Mouse (Mus musculus) megakaryocyte, embryonic 14.5 days (primary cell): ENCODE measurements around the gene Btbd8. TPM values are rescaled to one million over a fixed set of nuclear protein-coding genes. Genes with fewer than 3 reads are reported as not detected.

Source experiments
- H3K27me3 ChIP-seq: replicated peaks from 2 replicates; pipeline ENCODE3; 2012; ENCODE audit warnings: inconsistent platforms
- H3K36me3 ChIP-seq: replicated peaks from 2 replicates; pipeline ENCODE3; 2012; ENCODE audit warnings: low read length, inconsistent platforms, mixed read lengths
- H3K4me1 ChIP-seq: 2 replicates; pipeline ENCODE4 v1.6.1; 2012; ENCODE audit warnings: inconsistent platforms
- H3K4me3 ChIP-seq: replicated peaks from 2 replicates; pipeline ENCODE3; 2012; ENCODE audit warnings: moderate library complexity, mild to moderate bottlenecking, inconsistent platforms
- H3K9me3 ChIP-seq: 2 replicates; pipeline ENCODE4 v1.6.1; 2012; ENCODE audit warnings: inconsistent platforms
- FLI1 ChIP-seq: IDR thresholded peaks from 2 replicates; pipeline ENCODE4 v1.6.1; 2012; ENCODE audit warnings: low read length, inconsistent platforms, mixed read lengths
- GATA1 ChIP-seq: IDR thresholded peaks from 3 replicates; pipeline ENCODE4 v1.6.1; 2012; ENCODE audit warnings: mixed read lengths, low read length, inconsistent platforms, borderline replicate concordance
- polyA plus RNA-seq: library from polyadenylated mRNA; stranded (reverse); fragments of >175 nt; gene quantifications from 2 replicates; pipeline ENCODE4 v1.2.3, GENCODE M21; 2012; ENCODE audit warnings: low replicate concordance; ENCODE audit not compliant: insufficient read depth

The Btbd8 gene
- polyA plus RNA-seq, 1 experiment, result 0.10 TPM

DNA sequence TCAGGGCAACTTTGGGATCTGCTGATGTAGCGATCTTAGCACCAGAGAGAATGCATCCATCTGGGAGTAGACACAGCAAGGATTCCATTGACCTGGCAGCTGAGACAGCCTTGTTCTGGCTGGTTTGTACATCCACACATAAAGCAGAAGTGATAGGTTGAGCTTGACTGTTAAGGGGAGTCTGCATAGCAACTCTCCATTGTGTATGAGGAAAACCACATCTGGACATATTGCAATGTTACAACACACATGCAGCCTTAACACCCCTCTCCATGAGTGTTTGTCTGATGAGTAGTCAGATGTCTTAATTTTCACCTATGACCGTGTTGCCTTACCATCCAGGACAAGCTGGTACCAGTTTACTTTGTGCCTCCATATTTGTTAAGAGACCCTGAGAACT lies 54.7 kb downstream of the Btbd8 start:
- H3K9me3 ChIP-seq, result peaks cover 5% of the 10 kb centered on the region
- H3K36me3 ChIP-seq, result peaks cover 30% of the 10 kb centered on the region
- TF ChIP-seq FLI1 (no peak), GATA1 (no peak)
- peaks cover 17% of the 10 kb centered on the region for H3K4me1 ChIP-seq
- H3K27me3 ChIP-seq, result no peaks in the 10 kb centered on the region
- no peak overlapping the region for H3K4me3 ChIP-seq

DNA sequence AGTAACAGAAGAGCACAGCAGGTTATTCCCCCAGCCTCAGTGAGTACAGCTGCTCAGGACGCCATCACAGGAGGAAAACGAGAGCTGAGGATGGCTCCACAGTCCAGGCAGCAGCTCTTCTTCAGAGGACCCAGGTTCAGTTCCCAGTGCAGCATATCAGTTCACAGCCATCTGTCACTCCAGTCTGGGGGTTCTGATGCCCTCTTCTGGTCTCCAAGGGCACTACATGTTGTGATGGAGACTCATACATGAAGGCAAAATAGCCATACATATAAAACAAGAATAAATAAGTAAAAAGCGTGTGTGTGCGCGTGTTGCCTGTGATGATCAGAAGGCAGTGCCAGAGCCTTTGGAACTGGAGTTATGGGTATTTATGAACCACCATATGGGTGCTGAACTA lies 57.0 kb downstream of the Btbd8 start:
- TF ChIP-seq GATA1 (no peak), FLI1 (no peak)

DNA sequence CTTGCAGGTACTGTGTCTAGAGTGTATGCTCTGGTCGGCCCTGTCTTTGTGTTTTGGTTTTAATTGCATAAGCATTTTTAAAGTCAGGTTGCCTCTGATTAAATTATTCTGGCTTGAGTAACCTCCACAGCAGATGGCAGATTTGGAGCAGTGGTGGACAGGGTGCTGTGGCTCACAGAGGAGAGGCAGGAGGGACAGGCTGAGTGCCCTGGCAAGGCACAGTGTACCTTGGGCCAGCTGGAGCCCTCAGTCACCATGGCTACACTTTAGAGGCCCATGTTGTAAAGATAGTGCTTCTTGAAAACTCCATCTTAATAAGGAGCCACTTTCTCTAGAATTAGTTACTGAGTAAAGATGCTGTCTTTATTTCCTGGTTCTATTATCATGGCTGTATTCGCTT lies 58.2 kb downstream of the Btbd8 start:
- peaks cover 30% of the 10 kb centered on the region for H3K36me3 ChIP-seq
- peaks cover 5% of the 10 kb centered on the region for H3K9me3 ChIP-seq
- H3K4me1 ChIP-seq, result peaks cover 17% of the 10 kb centered on the region
- H3K4me3 ChIP-seq, result no peak overlapping the region
- no peaks in the 10 kb centered on the region for H3K27me3 ChIP-seq
- TF ChIP-seq FLI1 (no peak), GATA1 (no peak)

More for the DNA sequence above, 57.0 kb downstream of the Btbd8 start:
- H3K4me3 ChIP-seq, result no peak overlapping the region
- peaks cover 30% of the 10 kb centered on the region for H3K36me3 ChIP-seq
- peaks cover 17% of the 10 kb centered on the region for H3K4me1 ChIP-seq
- H3K9me3 ChIP-seq, result peaks cover 5% of the 10 kb centered on the region
- H3K27me3 ChIP-seq, result no peaks in the 10 kb centered on the region

DNA sequence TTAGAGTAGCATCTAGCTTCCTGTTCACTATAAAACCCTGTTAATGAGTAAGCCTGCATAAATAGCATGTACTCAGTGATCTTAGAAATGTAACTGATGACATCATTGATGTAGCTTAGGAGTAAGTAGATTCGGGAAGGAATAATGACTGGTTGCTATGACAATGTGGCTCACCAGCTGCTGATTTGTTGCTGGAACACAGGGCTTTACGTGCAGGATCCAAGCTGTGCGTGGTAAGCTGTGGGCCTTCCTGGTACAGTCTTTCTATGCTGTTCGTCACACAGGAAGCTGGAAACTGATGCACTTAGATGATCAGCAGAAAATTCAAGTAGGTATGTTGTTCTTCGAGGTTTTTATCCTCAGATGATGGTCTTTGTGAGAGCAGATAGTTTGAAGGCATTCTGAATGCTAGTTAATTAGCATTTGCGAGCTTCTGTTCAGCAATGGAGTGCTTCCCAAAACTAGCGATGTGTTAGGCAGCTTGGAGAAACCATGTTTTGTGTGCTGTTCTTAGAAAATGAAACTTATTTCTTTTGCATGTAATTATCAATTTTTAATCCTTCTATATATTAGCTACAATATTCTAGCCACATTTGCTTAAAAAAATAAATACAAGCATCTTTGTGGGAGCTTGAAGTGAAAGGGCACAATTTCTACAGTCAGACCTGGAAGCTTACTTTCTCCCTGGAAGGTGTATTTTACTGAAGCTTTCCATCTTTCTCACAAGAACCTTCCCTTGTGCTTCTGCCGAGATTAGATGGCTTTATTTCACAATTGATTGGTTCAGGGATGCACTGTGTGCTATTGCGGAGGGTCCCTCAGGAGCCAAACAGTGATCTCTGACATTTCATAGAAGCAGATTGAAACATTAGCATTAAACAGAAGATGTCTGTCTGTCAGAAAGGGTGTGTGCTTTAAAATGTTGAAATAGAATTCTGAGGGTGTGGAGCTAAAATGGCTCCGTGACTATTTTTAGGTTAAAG lies 60.0 kb downstream of the Btbd8 start:
- Histone ChIP-seq H3K27me3 (no peaks in the 10 kb centered on the region), H3K36me3 (peaks cover 21% of the 10 kb centered on the region), H3K4me1 (peaks cover 10% of the 10 kb centered on the region), H3K4me3 (no peak overlapping the region), H3K9me3 (peaks cover 5% of the 10 kb centered on the region)
- TF ChIP-seq FLI1 (no peak), GATA1 (no peak)

DNA sequence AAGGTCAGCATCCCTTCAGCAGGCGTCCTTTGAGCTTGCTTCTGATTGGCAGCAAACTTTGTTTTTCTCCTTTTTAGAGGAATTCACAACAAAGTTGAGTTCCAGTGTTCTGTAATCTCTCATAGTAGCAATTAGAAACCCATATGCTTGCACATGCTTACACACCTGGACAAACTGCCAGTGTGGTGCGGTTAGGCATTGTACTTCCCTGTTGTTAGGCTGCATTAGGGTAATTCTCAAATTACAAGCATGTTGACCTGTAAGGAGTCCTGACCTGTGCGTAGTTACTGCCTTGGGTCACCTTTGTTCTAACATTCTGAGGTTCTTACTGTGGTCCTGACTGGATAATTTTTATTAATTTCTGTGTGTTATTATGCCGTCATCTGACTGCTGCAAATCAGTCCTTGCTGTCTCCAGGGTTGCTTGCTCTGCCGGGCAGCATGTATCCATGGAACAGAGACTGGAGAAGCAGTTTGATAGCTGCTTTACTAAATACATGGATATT lies 61.1 kb downstream of the Btbd8 start:
- H3K4me3 ChIP-seq, result no peak overlapping the region
- no peaks in the 10 kb centered on the region for H3K27me3 ChIP-seq
- TF ChIP-seq GATA1 (no peak), FLI1 (no peak)
- peaks cover under 1% of the 10 kb centered on the region; the same call in 1 of the 2 replicates for H3K4me1 ChIP-seq
- peaks cover 21% of the 10 kb centered on the region for H3K36me3 ChIP-seq
- H3K9me3 ChIP-seq, result peaks cover 5% of the 10 kb centered on the region

DNA sequence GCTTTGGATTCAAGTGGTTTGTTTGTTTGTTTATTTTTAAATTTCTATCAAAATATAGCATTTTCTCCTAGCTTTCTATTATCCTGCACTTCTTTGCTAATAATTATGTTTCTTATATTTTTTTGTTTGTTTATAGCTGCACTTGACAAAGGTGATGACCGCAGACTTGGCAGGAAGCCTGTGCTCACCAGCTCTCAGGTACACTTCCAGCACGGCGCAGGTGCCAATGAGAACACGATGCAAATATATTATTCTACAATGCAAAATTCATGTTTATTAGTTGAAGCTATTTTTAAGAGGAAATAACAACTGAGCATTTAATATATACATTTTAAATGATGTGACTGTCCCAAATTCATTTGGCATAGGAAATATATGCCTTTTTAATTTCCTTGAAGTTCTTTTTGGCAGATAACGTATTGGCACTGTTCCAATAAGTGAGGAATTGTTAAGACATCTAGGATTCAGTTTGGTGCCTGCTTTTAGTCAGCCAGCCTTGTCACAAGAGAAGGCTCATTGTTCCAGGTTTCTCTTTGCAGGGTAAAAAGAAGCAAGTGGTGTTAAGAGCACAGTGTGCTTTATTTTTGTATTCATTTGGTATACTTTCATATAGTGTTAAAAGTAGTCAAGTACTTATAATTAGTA lies 62.2 kb downstream of the Btbd8 start:
- Histone ChIP-seq H3K27me3 (no peaks in the 10 kb centered on the region), H3K4me3 (no peak overlapping the region), H3K4me1 (no peaks in the 10 kb centered on the region), H3K36me3 (peaks cover 19% of the 10 kb centered on the region), H3K9me3 (no peaks in the 10 kb centered on the region)
- TF ChIP-seq GATA1 (no peak), FLI1 (no peak)

DNA sequence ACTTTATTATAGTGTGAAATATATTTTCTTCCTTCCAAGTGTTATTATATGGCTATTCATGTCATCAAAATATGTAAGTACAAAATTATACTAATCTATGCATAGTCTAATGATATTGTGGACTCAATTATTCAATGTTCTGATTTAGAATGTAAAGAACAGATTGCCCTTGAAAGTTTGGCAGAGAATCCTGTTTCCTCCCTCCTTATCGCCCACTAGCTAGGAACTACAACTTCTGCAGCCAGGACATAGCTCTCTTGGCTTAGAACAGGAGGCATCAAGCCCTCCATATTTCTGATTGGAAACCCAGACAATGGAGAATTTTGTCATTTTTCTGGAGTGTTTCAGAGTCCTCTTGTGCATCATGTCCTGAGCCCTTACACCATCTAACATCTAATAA lies 62.9 kb downstream of the Btbd8 start:
- no peaks in the 10 kb centered on the region for H3K27me3 ChIP-seq
- H3K4me1 ChIP-seq, result no peaks in the 10 kb centered on the region
- H3K4me3 ChIP-seq, result no peak overlapping the region
- TF ChIP-seq FLI1, result no peak
- no peak for TF ChIP-seq GATA1
- no peaks in the 10 kb centered on the region for H3K9me3 ChIP-seq
- H3K36me3 ChIP-seq, result peaks cover 27% of the 10 kb centered on the region

DNA sequence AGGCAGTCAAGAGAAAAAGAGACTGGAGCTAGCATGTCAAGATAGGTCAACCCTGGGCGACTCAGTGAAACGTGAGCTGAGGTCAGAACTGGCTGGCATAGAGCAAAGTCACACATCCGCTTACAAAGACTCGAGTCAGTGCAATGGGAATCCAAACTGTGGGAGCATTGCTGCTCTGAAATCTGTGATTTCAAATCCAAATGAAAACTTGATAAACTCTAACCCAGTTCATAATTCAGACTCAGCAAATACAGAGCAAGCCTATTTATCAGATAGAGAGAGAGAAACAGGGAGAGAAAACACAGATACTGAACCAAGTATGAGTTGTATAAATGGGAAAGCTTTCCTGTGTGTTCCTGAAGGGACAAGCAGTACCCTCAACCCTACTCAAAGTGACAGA lies 69.5 kb downstream of the Btbd8 start, which contains the start of gene Gm42669:
Gene Gm42669 (plus strand): TSS at position 301 of the 400 bp plus-strand sequence.
- TF ChIP-seq FLI1, result no peak
- no peak for TF ChIP-seq GATA1
- no peak within 1 kb of the TSS for H3K4me3 ChIP-seq
- H3K4me1 ChIP-seq, result peaks cover 10% of the 10 kb centered on the region
- H3K27me3 ChIP-seq, result no peaks in the 10 kb centered on the region
- peaks cover 25% of the 10 kb centered on the region for H3K36me3 ChIP-seq
- no peaks in the 10 kb centered on the region for H3K9me3 ChIP-seq

DNA sequence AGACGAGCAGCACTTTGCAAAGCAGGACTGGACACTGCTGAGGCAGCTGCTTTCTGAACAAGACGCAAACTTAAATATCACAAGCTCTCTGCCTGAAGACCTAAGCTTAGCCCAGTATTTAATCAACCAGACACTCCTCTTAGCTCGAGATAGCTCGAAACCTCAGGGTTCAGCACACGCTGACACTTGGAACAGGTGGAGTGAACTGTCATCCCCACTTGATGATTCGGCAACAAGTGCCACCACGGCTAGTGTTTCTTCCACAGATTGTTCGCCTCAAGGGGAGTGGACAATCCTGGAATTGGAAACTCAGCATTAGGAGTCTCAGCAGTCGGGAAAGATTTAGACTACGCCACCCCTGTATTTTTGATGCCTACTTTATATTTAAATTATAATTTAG lies 72.7 kb downstream of the Btbd8 start:
- Histone ChIP-seq H3K27me3 (no peaks in the 10 kb centered on the region), H3K4me3 (no peak overlapping the region), H3K36me3 (peaks cover 10% of the 10 kb centered on the region), H3K4me1 (peaks cover 30% of the 10 kb centered on the region), H3K9me3 (no peaks in the 10 kb centered on the region)
- TF ChIP-seq FLI1, result no peak
- TF ChIP-seq GATA1, result no peak
